Mouse (Mus musculus): ENCODE measurements around the gene Gadl1. TPM values are rescaled to one million over a fixed set of nuclear protein-coding genes. Genes with fewer than 3 reads are reported as not detected.

The Gadl1 gene
- not detected in 2 replicates for polyA plus RNA-seq (2012; ENCODE audit: insufficient read depth, low replicate concordance)

DNA sequence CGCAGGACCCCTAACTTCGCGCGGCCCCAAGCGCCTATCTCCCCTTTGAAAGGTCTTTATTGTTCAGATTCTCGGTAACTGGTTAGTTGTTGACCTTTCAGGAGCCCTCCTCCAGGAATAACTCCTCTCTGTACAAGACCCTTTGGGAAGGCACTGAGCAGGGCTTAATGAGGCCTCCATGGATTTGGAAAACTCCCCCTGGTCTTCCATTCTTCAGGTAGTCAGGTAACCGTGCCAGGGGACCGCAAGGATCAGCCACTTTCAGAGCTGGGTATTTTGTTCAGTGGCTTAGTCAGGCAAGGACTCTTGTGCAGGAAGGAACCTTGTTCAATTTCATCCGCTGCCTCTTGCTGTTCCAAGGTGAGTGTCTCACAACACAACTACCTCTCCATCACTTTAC, at the start of gene Gadl1:
Gadl1 (plus strand) TSS at position 301 of the 400 bp plus-strand sequence.
- Histone ChIP-seq H3K9me3 (0 out of 2 replicates have a peak, but pooled peaks cover 3% of the 10 kb centered on the region), H3K4me3 (replicated peaks) (no peak within 1 kb of the TSS), H3K4me1 (no peaks in the 10 kb centered on the region), H3K27me3 (replicated peaks) (peaks cover 12% of the 10 kb centered on the region), H3K36me3 (replicated peaks; ENCODE audit: low read length) (no peaks in the 10 kb centered on the region)
- TF ChIP-seq FLI1 (IDR thresholded peaks at IDR 0.05; ENCODE audit: low read length) (no peak), GATA1 (IDR thresholded peaks at IDR 0.05; ENCODE audit: borderline replicate concordance, low read length) (no peak)

DNA sequence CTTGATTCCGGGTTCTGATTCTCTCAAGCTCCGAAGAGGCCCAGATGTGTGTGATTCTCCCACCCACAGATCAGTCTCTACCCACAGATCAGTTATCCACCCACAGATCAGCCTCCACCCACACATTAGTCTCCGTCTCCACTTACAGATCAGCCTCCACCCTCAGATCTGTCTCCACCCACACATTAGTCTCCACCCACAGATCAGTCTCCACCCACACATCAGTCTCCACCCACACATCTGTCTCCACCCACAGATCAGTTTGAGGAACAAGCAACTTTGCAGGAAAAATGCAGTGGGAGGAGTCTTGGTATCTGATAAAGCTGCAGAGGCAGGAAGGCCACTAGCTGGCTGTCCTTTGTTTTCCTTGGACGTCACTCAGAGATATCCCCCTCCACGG, 46.5 kb upstream of the Gadl1 start:
- H3K9me3 ChIP-seq: no peaks in the 10 kb centered on the region
- peaks cover 16% of the 10 kb centered on the region for H3K4me1 ChIP-seq
- no peak for TF ChIP-seq FLI1 (IDR thresholded peaks at IDR 0.05; ENCODE audit: low read length)
- TF ChIP-seq GATA1 (IDR thresholded peaks at IDR 0.05; ENCODE audit: borderline replicate concordance, low read length): no peak
- no peak overlapping the region for H3K4me3 ChIP-seq (replicated peaks)
- no peaks in the 10 kb centered on the region for H3K27me3 ChIP-seq (replicated peaks)
- H3K36me3 ChIP-seq (replicated peaks; ENCODE audit: low read length): no peaks in the 10 kb centered on the region

DNA sequence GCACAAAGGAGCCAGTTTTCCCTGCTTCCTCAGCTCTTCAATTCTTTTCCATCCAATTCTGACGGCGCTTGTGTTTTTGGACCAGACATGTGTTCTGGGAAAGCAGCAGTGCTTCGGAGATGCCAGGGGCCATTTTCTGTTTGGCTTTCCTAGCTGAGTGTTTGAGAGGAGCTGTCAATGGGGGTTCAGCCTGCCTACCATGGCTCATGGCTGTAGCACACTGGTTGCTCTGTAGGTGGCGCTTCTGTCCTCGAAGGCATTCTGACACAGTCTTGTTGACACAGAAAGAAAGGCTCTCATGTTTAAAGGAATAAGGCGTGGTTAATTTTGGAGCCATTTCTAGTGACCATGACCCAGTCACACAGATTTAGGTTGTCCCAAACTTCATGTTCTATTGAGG, 45.9 kb upstream of the Gadl1 start:
- TF ChIP-seq GATA1 (IDR thresholded peaks at IDR 0.05; ENCODE audit: borderline replicate concordance, low read length) (no peak), FLI1 (IDR thresholded peaks at IDR 0.05; ENCODE audit: low read length) (no peak)

DNA sequence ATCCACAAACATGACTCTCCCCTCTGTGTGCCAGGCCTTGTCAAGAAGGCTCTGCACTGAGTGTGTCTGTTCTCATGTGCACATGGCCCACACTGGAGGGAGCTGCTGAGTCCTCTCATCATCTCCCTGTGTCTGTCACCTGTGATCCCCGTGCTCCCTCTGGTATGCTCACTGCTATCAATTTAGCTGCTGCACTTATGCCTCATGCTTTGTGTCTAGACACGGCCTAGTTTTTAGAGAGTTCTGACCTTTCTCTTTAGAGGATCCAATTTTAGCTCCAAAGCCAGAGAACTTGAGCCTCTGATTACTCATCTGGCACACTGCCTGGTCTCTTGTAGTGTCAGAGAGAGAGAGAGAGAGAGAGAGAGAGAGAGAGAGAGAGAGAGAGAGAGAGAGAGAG, 42.0 kb upstream of the Gadl1 start:
- no peak for TF ChIP-seq GATA1 (IDR thresholded peaks at IDR 0.05; ENCODE audit: borderline replicate concordance, low read length)
- TF ChIP-seq FLI1 (IDR thresholded peaks at IDR 0.05; ENCODE audit: low read length): no peak

More for the DNA sequence above, 45.9 kb upstream of the Gadl1 start:
- Histone ChIP-seq H3K27me3 (replicated peaks) (no peaks in the 10 kb centered on the region), H3K4me1 (peaks cover 21% of the 10 kb centered on the region), H3K36me3 (replicated peaks; ENCODE audit: low read length) (no peaks in the 10 kb centered on the region), H3K4me3 (replicated peaks) (no peak overlapping the region), H3K9me3 (no peaks in the 10 kb centered on the region)

DNA sequence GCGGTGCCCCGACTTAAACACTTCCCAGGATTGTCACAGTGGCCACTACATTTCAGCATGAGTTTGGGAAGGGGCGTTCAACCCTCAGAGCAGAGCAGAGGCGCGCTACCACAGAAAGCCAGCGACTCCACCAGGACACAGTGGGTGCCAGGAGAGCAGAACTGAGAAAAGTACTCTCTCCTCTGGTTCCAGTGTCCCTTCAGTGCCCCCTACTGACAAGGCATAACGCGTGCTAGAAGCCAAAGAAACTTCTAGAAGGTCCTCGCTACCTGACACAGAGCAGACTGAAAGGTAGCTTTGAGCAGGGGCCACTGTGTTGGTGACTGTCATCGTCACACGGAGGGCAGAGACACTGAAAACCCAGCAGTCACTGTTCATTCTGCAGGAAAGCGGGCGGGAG, 39.1 kb upstream of the Gadl1 start:
- Histone ChIP-seq H3K9me3 (peaks cover 11% of the 10 kb centered on the region; the same call in 1 of the 2 replicates), H3K4me1 (peaks cover 36% of the 10 kb centered on the region), H3K27me3 (replicated peaks) (peaks cover 3% of the 10 kb centered on the region), H3K36me3 (replicated peaks; ENCODE audit: low read length) (no peaks in the 10 kb centered on the region), H3K4me3 (replicated peaks) (no peak overlapping the region)
- TF ChIP-seq FLI1 (IDR thresholded peaks at IDR 0.05; ENCODE audit: low read length): no peak
- TF ChIP-seq GATA1 (IDR thresholded peaks at IDR 0.05; ENCODE audit: borderline replicate concordance, low read length): no peak

More for the DNA sequence above, 42.0 kb upstream of the Gadl1 start:
- Histone ChIP-seq H3K4me3 (replicated peaks) (no peak overlapping the region), H3K36me3 (replicated peaks; ENCODE audit: low read length) (no peaks in the 10 kb centered on the region), H3K4me1 (peaks cover 42% of the 10 kb centered on the region), H3K9me3 (0 out of 2 replicates have a peak, but pooled peaks cover 4% of the 10 kb centered on the region), H3K27me3 (replicated peaks) (peaks cover 3% of the 10 kb centered on the region)

DNA sequence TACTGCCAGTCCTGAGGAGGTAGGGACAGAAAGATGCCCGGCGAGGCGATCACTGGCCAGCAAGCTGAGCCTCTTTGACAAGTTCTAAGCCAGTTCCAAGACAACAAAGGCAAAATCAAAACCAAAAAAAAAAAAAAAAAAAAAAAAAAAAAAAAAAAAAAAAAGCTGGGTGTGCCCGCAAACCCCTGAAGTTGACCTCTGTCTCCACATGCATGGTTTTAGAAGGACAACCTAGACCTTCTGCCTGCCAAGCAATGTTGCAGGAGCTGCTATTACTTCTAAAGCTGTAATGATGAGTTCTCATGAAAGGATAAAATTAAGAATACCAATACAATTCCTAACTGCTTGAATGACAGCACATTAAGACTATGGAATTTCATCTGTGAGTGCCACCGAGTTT, 38.6 kb upstream of the Gadl1 start:
- Histone ChIP-seq H3K4me3 (replicated peaks) (no peak overlapping the region), H3K9me3 (peaks cover 11% of the 10 kb centered on the region; the same call in 1 of the 2 replicates), H3K36me3 (replicated peaks; ENCODE audit: low read length) (no peaks in the 10 kb centered on the region), H3K27me3 (replicated peaks) (peaks cover 3% of the 10 kb centered on the region), H3K4me1 (peaks cover 36% of the 10 kb centered on the region)
- TF ChIP-seq FLI1 (IDR thresholded peaks at IDR 0.05; ENCODE audit: low read length) (no peak), GATA1 (IDR thresholded peaks at IDR 0.05; ENCODE audit: borderline replicate concordance, low read length) (no peak)

DNA sequence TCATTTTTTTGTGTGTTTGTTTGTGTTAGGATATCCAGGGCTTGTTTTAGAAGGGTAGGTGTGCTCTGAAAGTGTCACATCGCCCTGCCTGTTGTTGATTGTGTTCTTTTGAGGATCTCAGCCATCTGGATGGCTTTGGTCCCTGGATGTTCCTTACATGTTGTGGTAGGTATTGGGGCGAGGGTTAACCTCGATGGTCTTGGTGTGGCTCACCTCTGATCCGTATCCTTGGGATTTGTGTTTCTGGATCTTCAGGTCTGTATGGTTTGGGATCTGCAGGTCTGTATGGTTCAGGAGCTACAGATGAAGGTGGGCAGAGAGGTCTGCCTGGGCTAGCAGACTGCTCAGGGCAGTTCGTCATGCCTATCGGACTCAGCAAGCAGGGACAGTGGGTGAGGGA, 28.8 kb upstream of the Gadl1 start:
- peaks cover 5% of the 10 kb centered on the region; the same call in 1 of the 2 replicates for H3K9me3 ChIP-seq
- H3K27me3 ChIP-seq (replicated peaks): peaks cover 2% of the 10 kb centered on the region
- TF ChIP-seq GATA1 (IDR thresholded peaks at IDR 0.05; ENCODE audit: borderline replicate concordance, low read length): no peak
- no peak for TF ChIP-seq FLI1 (IDR thresholded peaks at IDR 0.05; ENCODE audit: low read length)
- H3K4me3 ChIP-seq (replicated peaks): no peak overlapping the region
- H3K4me1 ChIP-seq: no peaks in the 10 kb centered on the region; the same call in 1 of the 2 replicates
- H3K36me3 ChIP-seq (replicated peaks; ENCODE audit: low read length): no peaks in the 10 kb centered on the region

DNA sequence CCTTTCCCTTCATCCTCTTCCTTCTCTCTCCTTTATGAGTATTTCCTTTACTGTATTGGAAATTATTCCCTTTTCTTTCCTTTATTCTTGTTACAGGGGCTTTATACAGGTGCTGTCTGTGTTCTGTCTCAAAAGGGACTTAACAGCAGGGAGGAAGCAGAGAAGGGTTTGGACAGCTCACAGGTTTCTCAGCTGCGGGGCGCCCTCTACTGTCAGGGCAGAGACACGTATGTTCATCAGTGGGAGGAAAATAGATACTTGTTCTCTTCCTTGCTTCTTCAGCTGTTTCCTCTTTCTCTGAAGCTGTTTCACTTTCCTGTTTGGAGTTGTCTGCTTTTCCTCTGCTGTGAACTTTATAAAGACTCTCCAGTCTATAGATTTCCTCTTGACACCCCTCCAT, 28.1 kb upstream of the Gadl1 start:
- Histone ChIP-seq H3K9me3 (peaks cover 5% of the 10 kb centered on the region; the same call in 1 of the 2 replicates), H3K4me1 (no peaks in the 10 kb centered on the region; the same call in 1 of the 2 replicates), H3K27me3 (replicated peaks) (peaks cover 2% of the 10 kb centered on the region), H3K4me3 (replicated peaks) (no peak overlapping the region), H3K36me3 (replicated peaks; ENCODE audit: low read length) (no peaks in the 10 kb centered on the region)
- TF ChIP-seq GATA1 (IDR thresholded peaks at IDR 0.05; ENCODE audit: borderline replicate concordance, low read length) (no peak), FLI1 (IDR thresholded peaks at IDR 0.05; ENCODE audit: low read length) (no peak)

DNA sequence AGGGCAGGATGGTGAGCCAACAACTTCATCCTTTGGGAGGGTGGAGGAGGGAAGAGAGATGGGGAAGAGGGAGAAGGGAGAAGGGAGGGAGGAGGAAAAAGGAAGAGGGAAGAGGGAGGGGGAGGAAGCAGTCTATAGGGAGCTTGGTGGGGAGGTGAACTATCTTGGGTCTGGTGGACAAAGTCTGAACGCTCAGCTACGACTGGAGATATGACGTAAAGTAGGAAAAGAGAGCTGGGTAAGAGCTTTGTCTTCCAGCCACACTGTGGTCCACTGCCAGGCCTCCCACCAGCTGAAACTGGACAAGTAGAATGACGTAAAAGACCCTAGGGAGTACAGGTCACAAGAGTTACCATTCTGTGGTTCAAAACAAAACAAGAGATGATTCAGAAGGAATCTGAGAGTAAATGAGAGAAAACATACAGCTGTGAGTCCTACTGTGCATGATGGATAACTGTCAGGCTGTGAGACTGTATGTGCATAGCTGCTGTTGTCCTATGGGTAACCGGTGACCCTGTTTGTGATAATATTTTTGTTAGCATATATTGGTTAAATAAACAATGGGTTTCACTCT, 26.5 kb upstream of the Gadl1 start:
- no peaks in the 10 kb centered on the region for H3K36me3 ChIP-seq (replicated peaks; ENCODE audit: low read length)
- no peak for TF ChIP-seq FLI1 (IDR thresholded peaks at IDR 0.05; ENCODE audit: low read length)
- no peak for TF ChIP-seq GATA1 (IDR thresholded peaks at IDR 0.05; ENCODE audit: borderline replicate concordance, low read length)
- H3K27me3 ChIP-seq (replicated peaks): peaks cover 4% of the 10 kb centered on the region
- no peaks in the 10 kb centered on the region; the same call in 1 of the 2 replicates for H3K4me1 ChIP-seq
- H3K4me3 ChIP-seq (replicated peaks): no peak overlapping the region
- H3K9me3 ChIP-seq: peaks cover 9% of the 10 kb centered on the region

DNA sequence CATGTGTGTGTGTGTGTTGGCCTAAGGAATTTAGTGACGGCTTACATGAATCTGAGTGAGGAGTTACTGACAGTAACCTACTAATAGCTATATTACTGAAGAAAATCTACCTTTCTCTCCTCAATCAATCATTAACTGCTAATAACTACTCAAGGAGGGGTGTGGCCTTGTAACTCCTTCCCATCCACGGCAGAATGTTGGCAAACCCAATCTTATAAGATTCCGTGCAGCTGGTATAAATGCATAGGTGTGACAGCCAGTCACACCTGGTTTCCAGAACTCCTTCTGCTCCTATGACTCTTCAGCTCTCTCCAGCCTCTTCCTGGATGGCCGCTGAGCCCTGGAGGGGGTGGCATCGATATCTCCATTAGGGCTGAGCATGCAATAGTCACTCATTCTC, 25.8 kb upstream of the Gadl1 start:
- H3K36me3 ChIP-seq (replicated peaks; ENCODE audit: low read length): no peaks in the 10 kb centered on the region
- H3K4me3 ChIP-seq (replicated peaks): no peak overlapping the region
- H3K27me3 ChIP-seq (replicated peaks): peaks cover 4% of the 10 kb centered on the region
- TF ChIP-seq GATA1 (IDR thresholded peaks at IDR 0.05; ENCODE audit: borderline replicate concordance, low read length) (no peak), FLI1 (IDR thresholded peaks at IDR 0.05; ENCODE audit: low read length) (no peak)
- no peaks in the 10 kb centered on the region; the same call in 1 of the 2 replicates for H3K4me1 ChIP-seq
- peaks cover 12% of the 10 kb centered on the region for H3K9me3 ChIP-seq
